Mouse (Mus musculus) lung, postnatal 0 days (tissue): ENCODE results near the gene Snx4.

ENCODE experiments used
- CTCF ChIP-seq: IDR thresholded peaks from 2 replicates; pipeline ENCODE4 v1.5.1; 2016; ENCODE audit warnings: antibody characterized with exemption, mild to moderate bottlenecking
- EP300 ChIP-seq: IDR thresholded peaks from 2 replicates; pipeline ENCODE4 v1.6.1; 2016; ENCODE audit warnings: antibody characterized with exemption, mild to moderate bottlenecking, control low read depth

- no peak for TF ChIP-seq CTCF
- TF ChIP-seq EP300: no peak
Measured at GRCm38 (mm10) chr16:33315611-33316010, 64.4 kb downstream of the Snx4 start.
